Mouse (Mus musculus) small intestine, adult 2 months (tissue): ENCODE measurements around the gene Prkacb. TPM values are rescaled to one million over a fixed set of nuclear protein-coding genes. Genes with fewer than 3 reads are reported as not detected.

ENCODE experiments used
- H3K27ac ChIP-seq: fragments of 200-500 bp; 2 replicates; pipeline ENCODE4 v1.5.1; 2012; ENCODE audit warnings: low read depth, low read length, control low read depth, inconsistent platforms; ENCODE audit not compliant: insufficient read depth
- H3K27me3 ChIP-seq: fragments of 200-500 bp; 2 replicates; pipeline ENCODE4 v1.6.1; 2012; ENCODE audit warnings: mild to moderate bottlenecking, moderate library complexity, low read length, inconsistent platforms; ENCODE audit not compliant: control insufficient read depth, insufficient read depth
- H3K36me3 ChIP-seq: fragments of 200-500 bp; 2 replicates; pipeline ENCODE4 v1.6.1; 2012; ENCODE audit warnings: mild to moderate bottlenecking, low read length, control low read depth, inconsistent platforms; ENCODE audit not compliant: control insufficient read depth, insufficient read depth
- H3K4me1 ChIP-seq: fragments of 200-500 bp; 2 replicates; pipeline ENCODE4 v1.6.1; 2012; ENCODE audit warnings: low read length, inconsistent platforms, mixed read lengths; ENCODE audit not compliant: control insufficient read depth, insufficient read depth, insufficient read length
- H3K4me3 ChIP-seq: fragments of 200-500 bp; 2 replicates; pipeline ENCODE4 v1.5.1; 2012; ENCODE audit warnings: low read depth, mild to moderate bottlenecking, control low read depth, inconsistent platforms, low read length, moderate library complexity
- CTCF ChIP-seq: fragments of 200-500 bp; IDR thresholded peaks from 2 replicates; pipeline ENCODE4 v1.5.1; 2012; ENCODE audit warnings: low read depth, mild to moderate bottlenecking, control low read depth, inconsistent platforms, low read length, moderate library complexity, mixed read lengths; ENCODE audit not compliant: insufficient replicate concordance, insufficient read length; ENCODE audit errors: extremely low read depth
- POLR2A ChIP-seq: fragments of 200-500 bp; IDR thresholded peaks from 2 replicates; pipeline ENCODE4 v1.6.1; 2012; ENCODE audit warnings: low read depth, mild to moderate bottlenecking, control low read depth, inconsistent platforms, low read length, moderate library complexity
- WGBS: fragments of 180-500 bp; shearing (Covaris S2); methylation state at CpG from one replicate; pipeline ENCODE4 v1.1.7; 2018; 5-methylcytosine and 5-hydroxymethylcytosine counted together
- polyA plus RNA-seq: library from polyadenylated mRNA; depleted of rRNA; stranded (reverse); fragments of >200 nt; gene quantifications from 2 replicates; pipeline ENCODE4 v1.2.3, GENCODE M21; 2012

The Prkacb gene
- polyA plus RNA-seq, 1 experiment, result 7.1 TPM

DNA sequence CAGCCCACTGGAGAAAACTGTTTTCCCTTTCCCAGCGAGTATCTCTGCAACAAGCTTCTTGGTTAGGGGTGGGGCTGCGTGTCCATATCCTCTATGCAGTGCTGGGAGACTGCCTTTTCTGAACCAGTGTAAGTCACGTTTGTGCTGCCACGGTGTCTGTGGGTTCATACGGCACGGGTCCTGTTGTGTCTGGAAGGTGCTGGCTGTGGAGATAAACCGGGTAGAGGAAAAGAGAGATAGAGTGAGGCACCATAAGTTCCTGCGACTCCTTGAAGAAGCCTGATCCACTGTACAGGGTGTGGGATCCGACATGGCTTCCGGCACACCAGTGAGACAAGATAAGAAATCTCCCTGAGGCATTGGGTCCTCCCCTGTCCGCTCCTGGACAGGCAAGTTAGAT, 112.7 kb downstream of the Prkacb start:
- Histone ChIP-seq H3K4me1 (no peaks in the 10 kb centered on the region), H3K36me3 (no peaks in the 10 kb centered on the region), H3K4me3 (no peak overlapping the region), H3K27me3 (no peaks in the 10 kb centered on the region), H3K27ac (no peak overlapping the region)
- 72% methylated on average over 11 of the region's 11 CpGs for WGBS
- no peak for TF ChIP-seq POLR2A
- TF ChIP-seq CTCF, result no peak

DNA sequence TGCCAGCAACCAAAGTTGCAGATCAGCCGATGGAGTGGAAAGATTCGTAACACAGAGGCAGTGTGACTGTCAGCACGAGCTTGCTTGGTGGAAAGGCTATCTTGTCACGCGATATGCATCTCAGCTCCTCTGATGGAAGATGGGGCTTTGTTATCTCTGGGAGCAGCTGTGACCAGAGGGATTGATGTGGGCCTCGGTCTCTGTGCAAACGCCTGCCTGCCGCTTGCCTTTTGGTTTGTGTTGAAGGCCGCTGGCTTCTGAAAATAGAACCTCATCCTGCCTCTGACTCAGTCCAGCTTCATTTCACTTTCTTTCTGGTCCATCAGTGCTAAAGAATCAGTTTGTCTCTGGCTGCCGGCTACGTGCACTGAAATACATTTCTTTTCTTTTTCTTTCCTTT, 113.8 kb downstream of the Prkacb start:
- TF ChIP-seq CTCF (no peak), POLR2A (no peak)
- no peak overlapping the region for H3K27ac ChIP-seq
- WGBS, result 67% methylated on average over 11 of the region's 11 CpGs
- no peak overlapping the region for H3K4me3 ChIP-seq
- H3K27me3 ChIP-seq, result no peaks in the 10 kb centered on the region
- no peaks in the 10 kb centered on the region for H3K36me3 ChIP-seq
- no peaks in the 10 kb centered on the region for H3K4me1 ChIP-seq

DNA sequence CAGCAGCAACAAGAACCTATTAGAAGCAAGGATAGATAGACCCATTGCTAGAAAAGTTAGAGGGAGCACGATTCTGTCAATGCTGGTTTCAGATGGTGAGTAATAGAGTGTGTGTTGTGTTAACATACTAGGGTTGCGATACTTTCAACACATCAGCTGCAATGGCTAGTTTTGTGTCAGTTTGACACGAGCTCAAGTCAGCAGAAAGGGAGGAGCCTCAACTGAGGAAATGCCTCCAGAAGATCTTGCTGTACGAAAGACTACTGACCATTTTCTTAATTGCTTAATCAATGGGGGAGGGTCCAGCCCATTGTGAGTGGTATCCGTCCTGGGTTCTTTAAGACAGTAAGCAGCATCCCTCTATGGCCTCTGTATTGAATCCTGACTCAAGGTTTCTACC, 120.2 kb downstream of the Prkacb start:
- Histone ChIP-seq H3K27ac (no peak overlapping the region), H3K4me1 (no peaks in the 10 kb centered on the region), H3K27me3 (no peaks in the 10 kb centered on the region), H3K36me3 (no peaks in the 10 kb centered on the region), H3K4me3 (no peak overlapping the region)
- no peak for TF ChIP-seq CTCF
- no peak for TF ChIP-seq POLR2A
- WGBS, result 73% methylated on average over 5 of the region's 5 CpGs

DNA sequence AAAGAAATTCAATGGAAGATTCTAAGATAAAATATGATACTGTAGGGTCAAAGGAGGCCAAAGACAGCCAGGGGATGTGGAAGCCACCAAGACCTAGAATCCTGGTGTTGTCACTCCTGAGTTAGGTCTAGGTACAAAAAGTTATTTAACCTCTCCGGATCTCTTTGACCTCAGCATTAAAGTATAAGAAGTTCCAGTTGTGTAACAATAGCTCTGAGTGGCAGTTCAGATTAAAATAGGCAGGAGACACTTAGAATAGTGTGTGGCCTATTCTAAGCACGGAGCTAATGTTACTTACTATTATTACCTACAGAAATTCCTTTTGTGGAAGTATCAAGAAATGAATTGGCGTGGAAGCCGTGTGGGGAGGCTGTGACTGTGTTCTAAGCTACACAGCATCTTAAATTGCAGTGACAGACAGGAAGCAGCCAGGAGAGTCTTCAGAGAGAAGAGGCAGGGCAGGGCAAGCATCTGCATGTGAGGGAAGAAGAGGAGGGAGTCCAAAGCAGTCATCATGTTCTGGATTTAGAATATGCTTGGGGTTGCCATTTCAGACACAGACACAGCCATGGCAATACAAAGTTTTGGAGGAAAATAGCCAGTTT, 125.6 kb downstream of the Prkacb start:
- WGBS, result 76% methylated on average over 4 of the region's 4 CpGs
- no peak for TF ChIP-seq CTCF
- no peak for TF ChIP-seq POLR2A
- no peak overlapping the region for H3K4me3 ChIP-seq
- H3K27me3 ChIP-seq, result peaks cover 4% of the 10 kb centered on the region; the same call in 1 of the 2 replicates
- H3K4me1 ChIP-seq, result peaks cover 7% of the 10 kb centered on the region
- no peaks in the 10 kb centered on the region for H3K36me3 ChIP-seq
- H3K27ac ChIP-seq, result no peak overlapping the region

DNA sequence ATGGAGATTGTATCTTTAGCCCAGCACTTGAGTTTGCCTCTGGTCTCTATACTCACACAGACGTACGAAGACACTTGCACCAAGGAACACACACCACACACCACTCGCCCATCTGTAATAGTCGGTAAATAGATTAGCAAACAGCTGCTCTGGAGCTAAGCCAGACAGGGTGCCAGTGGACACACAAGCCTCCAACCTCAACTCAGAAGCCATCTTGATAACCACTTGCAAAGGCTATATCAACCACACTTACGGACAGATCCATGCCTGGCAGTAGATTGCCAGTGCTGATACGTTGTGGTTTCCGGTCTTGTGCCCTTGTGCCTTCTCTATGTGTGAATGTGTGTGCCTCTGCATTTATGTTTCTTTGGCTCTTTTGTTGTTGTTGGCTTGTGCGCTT, 126.4 kb downstream of the Prkacb start:
- H3K27me3 ChIP-seq, result peaks cover 4% of the 10 kb centered on the region; the same call in 1 of the 2 replicates
- TF ChIP-seq POLR2A, result no peak
- peaks cover 7% of the 10 kb centered on the region for H3K4me1 ChIP-seq
- WGBS, result 57% methylated on average over 8 of the region's 8 CpGs
- H3K27ac ChIP-seq, result no peak overlapping the region
- H3K4me3 ChIP-seq, result no peak overlapping the region
- no peaks in the 10 kb centered on the region for H3K36me3 ChIP-seq

DNA sequence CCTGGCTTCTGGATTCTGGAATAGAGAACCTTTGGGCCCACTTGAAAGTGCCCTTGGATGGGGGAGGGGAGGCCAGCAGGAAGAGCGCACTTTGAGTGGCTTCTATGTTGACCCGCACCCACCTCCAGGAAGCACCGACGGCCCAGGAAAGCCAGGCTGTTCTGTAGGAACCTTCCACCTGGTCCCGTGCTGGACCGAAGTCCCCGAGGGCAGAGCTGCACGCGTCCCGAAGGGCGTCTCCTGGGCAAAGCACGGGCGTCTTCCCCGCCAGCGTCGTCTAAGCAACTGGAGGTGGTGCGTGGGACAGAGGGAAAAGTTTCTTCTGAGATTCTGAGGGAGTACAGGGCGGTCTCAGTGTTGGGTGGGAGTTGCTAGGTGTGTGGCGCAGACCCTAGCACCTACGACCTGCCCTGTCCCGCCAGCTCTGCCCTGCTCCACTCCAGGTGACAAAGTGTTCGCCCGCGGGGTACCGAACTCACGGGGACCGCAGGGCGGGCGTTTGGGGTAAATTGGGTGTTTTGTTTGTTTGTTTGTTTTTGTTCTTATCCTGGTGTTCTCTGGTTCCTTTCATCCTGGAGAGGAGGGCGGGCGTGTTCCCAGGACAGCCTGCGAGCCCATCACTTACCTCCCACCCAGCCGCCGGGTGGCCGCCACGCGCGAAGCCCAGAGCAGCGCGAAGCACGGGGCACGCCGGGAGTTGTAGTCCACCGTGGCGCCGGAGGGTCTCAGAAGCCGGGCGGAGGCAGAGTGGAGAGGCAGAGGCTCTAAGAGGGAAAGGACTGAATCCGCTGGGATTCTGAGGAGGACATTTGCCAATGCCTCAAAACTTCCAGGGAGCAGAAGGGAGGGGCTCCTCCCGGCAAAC, 127.7 kb downstream of the Prkacb start, which contains the start of gene Samd13:
Gene Samd13 (minus strand): TSS at position 782 of the 865 bp plus-strand sequence.
- 3% methylated on average over 50 of the region's 50 CpGs for WGBS
- Histone ChIP-seq H3K4me3 (peak within 1 kb of the TSS; percentile 63), H3K4me1 (peaks cover 7% of the 10 kb centered on the region), H3K27me3 (peaks cover 4% of the 10 kb centered on the region; the same call in 1 of the 2 replicates), H3K27ac (no peak within 1 kb of the TSS), H3K36me3 (no peaks in the 10 kb centered on the region)
- TF ChIP-seq CTCF (no peak), POLR2A (no peak)

DNA sequence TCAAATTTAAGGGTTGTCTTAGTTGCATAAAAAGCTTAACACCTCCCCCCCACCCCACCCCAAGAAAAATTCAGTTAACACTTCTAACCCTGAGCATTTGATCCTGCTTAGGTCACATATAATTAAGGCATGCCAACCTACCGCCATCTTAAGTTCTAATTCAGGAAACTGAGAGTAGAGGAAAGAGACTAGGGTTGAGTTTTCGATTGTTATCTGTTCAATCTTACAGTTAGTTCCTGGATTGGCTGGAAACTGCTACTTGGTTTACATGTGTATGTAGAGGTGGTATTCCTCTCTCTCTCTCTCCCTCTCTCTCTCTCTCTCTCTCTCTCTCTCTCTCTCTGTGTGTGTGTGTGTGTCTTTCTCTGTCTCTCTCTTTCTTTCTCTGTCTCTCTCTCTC, 129.7 kb downstream of the Prkacb start:
- WGBS, result 49% methylated on average over 2 of the region's 2 CpGs

More for the DNA sequence above, 129.7 kb downstream of the Prkacb start:
- Histone ChIP-seq H3K4me3 (no peak overlapping the region), H3K27me3 (peaks cover 4% of the 10 kb centered on the region; the same call in 1 of the 2 replicates), H3K27ac (no peak overlapping the region), H3K36me3 (no peaks in the 10 kb centered on the region), H3K4me1 (peaks cover 7% of the 10 kb centered on the region)
- TF ChIP-seq POLR2A, result no peak
- TF ChIP-seq CTCF, result no peak
